Mouse (Mus musculus): ENCODE data around the gene Pcdh17. TPM values are rescaled to one million over a fixed set of nuclear protein-coding genes. Genes with fewer than 3 reads are reported as not detected.

Pcdh17 gene
- total RNA-seq (2021), result under 1 TPM; 0.62 to 0.87 TPM
- long read RNA-seq, experiment 1, result 0 reads
- long read RNA-seq, experiment 2, result 0 reads

- intact Hi-C loops (cut with DNase I), result no loop called here
- peak; percentile 88 to 89 for DNase-seq
Measured at GRCm38 (mm10) chr14:84443288-84443686, at the start of gene Pcdh17. Pcdh17 (plus strand) TSS chr14:84443563.

GRCm38 (mm10) chr14:84397137-84397536 is 46.2 kb upstream of the Pcdh17 start:
- intact Hi-C loops (cut with DNase I), result no loop called here
- DNase-seq, result no peak

DNA sequence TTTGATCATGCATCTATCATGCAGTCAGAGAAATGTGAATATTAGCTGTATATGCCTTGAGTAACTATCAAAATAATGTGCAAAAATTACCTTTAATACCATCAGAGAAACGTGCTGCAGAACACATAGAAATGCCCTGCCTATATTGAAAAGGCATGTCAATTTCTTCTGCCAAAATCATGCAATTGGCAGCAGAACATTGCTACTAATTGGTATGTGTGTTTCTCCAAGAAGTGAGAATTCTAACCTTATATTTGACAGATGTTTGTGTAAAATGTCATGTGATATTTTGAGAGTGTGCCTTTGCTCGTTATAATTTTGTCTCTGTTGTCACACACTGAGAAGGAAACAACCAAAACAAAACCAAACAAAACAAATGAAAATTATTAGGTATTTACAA is 18.6 kb upstream of the Pcdh17 start:
- DNase-seq, result no peak
- intact Hi-C loops (cut with DNase I), result no loop called here

GRCm38 (mm10) chr14:84426616-84427015 is 16.7 kb upstream of the Pcdh17 start:
- intact Hi-C loops (cut with DNase I), result no loop called here
- DNase-seq, result no peak

- intact Hi-C loops (cut with DNase I), result no loop called here
- no peak for DNase-seq
Measured at GRCm38 (mm10) chr14:84438066-84438770, 5.1 kb upstream of the Pcdh17 start.

- intact Hi-C loops (cut with DNase I), result no loop called here
- no peak for DNase-seq
Measured at GRCm38 (mm10) chr14:84440903-84441302, 2.5 kb upstream of the Pcdh17 start.

DNA sequence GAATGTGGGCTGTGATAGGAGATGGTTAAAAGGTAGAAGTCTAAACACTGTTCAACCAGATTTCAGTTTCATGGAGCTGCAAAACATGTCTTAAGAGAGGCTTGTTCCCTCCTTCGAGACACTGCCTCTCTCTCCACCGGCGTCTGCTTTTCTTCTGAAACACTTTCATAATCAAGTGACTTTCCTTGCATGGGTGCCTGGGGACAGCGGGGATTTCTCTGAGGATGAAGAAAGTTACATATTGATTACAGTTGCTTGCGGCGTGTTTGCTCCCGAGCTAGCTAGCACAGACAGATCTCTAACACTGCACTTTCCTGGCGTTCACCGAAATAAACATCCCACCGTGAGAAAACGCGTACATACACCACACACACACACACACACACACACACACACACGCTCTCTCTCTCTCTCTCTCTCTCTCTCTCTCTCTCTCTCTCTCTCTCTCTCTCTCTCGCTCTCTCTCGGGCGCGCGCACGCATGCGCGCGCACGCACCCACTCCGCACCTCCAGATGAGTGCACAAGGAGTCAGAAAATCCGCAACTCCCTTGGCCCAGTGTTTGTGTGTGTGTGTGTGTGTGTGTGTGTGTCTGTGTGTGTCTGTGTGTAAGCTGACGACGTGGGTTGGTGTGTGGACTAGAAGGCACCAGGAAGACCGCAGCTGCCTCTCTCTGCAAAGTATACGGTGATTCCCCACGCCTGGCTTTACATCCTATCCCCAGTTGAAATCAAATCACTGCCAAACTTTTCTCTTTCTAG is 655 bp upstream of the Pcdh17 start:
- no peak for DNase-seq
- intact Hi-C loops (cut with DNase I), result no loop called here

GRCm38 (mm10) chr14:84443761-84444160 is 398 bp downstream of the Pcdh17 start:
- DNase-seq, result no peak
- intact Hi-C loops (cut with DNase I), result no loop called here

DNA sequence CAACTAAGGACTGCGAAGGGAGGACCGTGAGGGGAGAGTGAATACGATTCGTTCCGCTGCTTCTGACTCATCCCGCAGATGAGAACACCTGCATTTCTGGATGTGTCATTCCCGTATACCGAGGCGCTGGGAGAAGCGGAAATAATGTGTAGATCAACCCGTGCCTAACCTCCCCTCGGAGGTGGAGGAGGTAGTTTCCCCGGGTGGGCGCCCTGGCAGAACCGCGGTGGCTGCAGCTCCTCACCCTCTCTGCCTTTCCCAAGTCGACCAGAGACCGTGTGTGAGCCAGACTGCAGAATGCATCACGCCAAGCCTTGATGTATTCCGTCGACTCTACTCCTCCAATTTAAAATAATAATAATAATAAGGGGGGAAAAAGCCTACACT is 906 bp downstream of the Pcdh17 start:
- DNase-seq, result peak in 1 of 2 experiments; percentile 21
- intact Hi-C loops (cut with DNase I), result no loop called here

DNA sequence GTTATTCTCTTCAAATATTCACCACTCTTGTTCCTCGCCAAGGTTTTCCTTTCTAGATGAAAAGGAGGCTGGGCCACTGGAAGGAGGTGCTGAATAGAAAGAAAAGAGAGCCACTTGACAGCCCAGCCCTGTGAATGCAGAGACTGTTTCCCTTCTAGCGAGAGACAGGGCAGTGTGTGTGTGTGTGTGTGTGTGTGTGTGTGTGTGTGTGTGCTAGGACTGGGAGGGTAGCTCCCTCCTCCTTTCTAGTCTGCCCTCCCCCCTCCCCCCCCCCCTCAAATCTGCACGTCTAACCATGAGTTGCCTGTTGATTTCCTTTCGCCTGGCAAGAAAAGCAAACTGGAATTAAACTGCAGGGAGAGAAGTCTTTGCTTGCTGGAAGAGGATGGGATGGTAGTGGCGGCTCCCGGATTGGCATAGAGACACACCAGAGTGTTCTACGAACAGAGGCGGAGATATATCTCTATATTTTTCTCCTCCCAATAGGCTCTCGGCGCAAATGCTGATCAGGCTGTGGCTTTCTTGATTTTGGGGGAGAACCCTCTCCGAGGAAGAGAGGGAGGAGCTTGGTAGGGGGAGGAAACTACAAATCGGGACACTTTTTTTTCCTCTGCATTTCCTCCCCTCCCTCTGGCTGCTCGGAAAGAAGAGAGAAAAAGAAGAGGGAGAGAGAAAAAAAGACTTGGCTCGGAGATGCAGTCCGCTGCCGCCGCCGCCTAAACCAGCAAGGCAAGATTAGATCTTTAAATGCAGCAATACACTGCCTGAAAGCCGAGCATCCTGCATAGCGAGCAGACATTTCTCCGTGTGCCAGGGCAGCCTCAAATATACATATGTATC is 1.5 kb downstream of the Pcdh17 start:
- intact Hi-C loops (cut with DNase I), result no loop called here
- no peak for DNase-seq

GRCm38 (mm10) chr14:84445503-84446410 is 2.4 kb downstream of the Pcdh17 start:
- intact Hi-C loops (cut with DNase I), result no loop called here
- peak; percentile 5 to 32 for DNase-seq

- intact Hi-C loops (cut with DNase I), result no loop called here
Measured at GRCm38 (mm10) chr14:84446411-84446915, 3.1 kb downstream of the Pcdh17 start.

DNA sequence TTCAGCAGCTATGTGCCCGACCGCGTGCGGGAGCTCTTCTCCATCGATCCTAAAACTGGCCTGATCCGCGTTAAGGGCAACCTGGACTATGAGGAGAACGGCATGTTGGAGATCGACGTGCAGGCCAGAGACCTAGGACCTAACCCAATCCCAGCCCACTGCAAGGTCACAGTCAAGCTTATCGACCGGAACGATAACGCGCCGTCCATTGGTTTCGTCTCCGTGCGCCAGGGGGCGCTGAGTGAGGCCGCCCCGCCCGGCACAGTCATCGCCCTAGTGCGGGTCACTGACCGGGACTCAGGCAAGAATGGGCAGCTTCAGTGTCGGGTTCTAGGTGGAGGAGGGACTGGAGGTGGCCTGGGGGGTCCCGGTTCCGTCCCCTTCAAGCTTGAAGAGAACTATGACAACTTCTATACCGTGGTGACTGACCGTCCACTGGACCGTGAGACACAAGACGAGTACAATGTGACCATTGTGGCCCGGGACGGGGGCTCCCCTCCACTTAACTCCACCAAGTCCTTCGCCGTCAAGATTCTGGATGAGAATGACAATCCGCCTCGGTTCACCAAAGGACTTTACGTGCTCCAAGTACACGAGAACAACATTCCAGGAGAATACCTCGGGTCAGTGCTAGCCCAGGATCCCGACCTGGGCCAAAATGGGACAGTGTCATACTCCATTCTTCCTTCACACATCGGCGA is 3.7 kb downstream of the Pcdh17 start:
- DNase-seq, result peak; percentile 41 to 51
- intact Hi-C loops (cut with DNase I), result no loop called here

More at GRCm38 (mm10) chr14:84446411-84446915, 3.1 kb downstream of the Pcdh17 start:
- DNase-seq, result no peak

DNA sequence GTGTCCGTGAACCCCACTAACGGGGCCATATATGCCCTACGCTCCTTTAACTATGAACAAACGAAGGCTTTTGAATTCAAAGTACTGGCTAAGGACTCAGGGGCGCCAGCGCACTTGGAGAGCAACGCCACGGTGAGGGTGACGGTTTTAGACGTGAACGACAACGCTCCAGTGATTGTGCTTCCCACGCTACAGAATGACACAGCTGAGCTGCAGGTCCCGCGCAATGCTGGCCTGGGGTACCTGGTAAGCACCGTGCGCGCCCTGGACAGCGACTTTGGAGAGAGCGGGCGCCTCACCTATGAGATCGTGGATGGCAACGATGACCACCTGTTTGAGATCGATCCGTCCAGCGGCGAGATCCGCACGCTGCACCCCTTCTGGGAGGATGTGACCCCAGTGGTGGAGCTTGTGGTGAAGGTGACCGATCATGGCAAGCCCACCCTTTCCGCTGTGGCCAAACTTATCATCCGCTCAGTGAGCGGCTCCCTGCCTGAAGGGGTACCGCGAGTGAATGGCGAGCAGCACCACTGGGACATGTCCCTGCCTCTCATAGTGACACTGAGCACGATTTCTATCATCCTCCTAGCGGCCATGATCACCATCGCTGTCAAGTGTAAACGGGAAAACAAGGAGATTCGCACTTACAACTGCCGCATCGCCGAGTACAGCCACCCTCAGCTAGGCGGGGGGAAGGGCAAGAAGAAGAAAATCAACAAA is 4.5 kb downstream of the Pcdh17 start:
- no peak for DNase-seq
- intact Hi-C loops (cut with DNase I), result no loop called here

DNA sequence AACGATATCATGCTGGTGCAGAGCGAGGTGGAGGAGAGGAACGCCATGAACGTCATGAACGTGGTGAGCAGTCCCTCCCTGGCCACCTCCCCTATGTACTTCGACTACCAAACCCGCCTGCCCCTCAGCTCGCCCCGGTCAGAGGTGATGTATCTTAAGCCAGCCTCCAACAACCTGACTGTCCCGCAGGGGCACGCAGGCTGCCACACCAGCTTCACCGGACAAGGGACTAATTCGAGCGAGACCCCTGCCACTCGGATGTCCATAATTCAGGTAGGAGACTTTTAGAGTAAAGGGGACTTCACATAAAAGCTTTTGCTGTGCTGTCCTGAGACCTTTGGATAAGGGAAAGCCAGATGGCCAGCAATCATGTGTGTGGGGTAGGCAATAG is 5.0 kb downstream of the Pcdh17 start:
- intact Hi-C loops (cut with DNase I), result no loop called here
- DNase-seq, result no peak

DNA sequence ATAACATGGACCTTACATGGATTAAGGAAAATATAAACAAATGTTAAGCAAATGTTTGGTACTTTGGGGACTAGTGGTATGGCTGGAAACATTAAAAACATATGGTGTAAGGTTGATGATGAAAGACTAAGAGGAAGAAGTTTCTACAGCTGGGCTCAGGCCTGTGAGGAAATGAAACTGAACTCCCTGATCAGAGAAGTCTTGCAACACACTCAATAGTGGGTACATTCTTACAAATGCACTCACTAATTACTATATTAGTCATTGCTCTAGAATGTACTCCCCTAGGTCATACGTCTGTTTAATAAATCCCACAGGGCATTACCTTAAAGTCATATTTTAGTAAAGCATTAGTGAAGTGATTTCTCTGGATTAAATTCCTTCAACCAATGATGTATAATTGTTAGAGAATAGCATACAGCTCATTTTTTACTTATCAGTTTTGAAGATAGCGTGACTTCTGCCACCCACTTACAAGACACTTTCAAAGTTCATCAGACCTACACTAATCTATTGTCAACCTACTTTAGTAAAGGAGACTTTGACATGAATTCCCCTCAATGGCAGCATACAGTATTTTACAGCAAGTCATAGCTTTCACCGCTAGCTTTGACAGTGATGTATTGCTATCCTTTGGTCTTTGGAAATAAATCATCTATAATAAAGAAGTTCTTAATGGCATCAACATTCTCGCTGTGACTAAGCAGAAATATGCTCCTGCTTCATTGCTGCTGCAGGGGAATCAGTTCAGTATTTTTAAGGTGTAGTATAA is 10.9 kb downstream of the Pcdh17 start:
- no peak for DNase-seq
- intact Hi-C loops (cut with DNase I), result no loop called here

DNA sequence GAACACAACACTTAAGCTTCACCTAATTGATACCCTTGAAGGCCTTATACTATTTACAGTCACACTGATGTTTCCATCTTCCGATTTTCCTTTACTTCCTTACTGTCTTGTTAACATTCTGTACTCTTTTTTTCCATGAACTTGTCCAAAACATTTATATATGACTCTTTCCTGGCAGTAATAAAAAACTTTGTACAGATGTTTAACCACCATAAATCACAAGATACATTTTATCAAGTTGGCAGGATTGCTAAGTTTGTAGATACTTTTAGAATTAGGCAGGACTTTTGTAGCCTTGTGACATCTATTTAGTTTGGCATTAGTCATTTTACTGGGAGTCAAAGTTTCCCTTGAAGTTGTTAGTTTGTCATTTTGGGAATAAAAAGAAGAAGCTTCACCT is 32.1 kb downstream of the Pcdh17 start:
- no peak for DNase-seq
- intact Hi-C loops (cut with DNase I), result no loop called here

DNA sequence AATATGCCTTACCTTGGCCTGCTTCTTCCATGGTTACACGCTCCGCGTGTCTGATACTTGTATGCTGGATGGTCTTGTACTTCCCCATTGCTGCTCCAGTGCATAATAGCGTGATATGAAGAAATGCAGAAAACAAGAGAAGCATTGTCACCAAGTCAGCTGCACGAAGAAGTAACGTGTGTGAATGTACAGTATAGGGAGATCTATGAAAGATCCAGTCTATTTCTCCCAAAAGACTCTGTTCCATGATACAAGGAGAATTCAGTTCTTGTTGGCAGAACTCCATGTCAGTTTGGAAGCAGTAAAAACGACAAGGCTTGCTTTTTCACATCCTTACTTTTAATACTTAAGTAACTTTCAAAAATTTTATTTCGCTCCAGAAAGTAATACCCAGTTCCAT is 33.0 kb downstream of the Pcdh17 start:
- intact Hi-C loops (cut with DNase I), result no loop called here
- DNase-seq, result no peak

Data from gastrocnemius, postnatal 36 days (tissue).